Comparison of ENCODE assay signal across 11 mouse cellular contexts in the genomic region with DNA sequence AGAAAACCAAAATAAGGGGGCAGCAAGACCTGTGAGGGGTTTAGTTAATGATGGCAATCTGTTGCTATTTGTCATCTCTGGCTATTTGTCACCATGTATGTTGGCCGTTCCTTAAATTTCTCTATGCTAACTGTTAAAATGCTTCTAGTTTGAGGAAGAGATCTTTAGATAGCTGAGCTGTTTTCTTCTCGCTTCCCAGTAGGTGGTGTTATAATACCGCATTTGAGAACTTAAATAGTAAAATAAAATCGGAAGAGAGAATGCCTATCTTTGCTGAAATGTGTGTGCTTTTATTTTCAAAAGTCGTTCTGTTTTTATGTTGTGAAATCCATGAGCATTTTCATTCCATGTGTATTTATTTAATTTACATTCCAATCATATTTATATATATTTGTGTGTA.
A peak's percentile ranks its signal among the peaks of the same experiment; 100 is the strongest.
DNase-seq lines count a peak whose midpoint lies in the region; ATAC-seq and TF ChIP-seq lines count a peak whose summit lies in the region.
"Had no signal": no experiment of that assay in that cellular context is flagged by ENCODE, and none has a peak within 500 bp of the region (broad histone marks: within the 10 kb centered on the region; RNA-seq: fewer than 3 reads in every experiment).

No protein-coding gene starts in this region.

- TF ChIP-seq CTCF in lung, postnatal 0 days (IDR thresholded peaks at IDR 0.05) = peak; percentile 67

- no peaks in the 10 kb centered on the region for H3K9me3 ChIP-seq in embryonic facial prominence, embryonic 11.5 days (replicated peaks; ENCODE audit: control insufficient read depth, low read length)
- H3K9me3 ChIP-seq in embryonic facial prominence, embryonic 10.5 days = no peaks in the 10 kb centered on the region
- H3K9me3 ChIP-seq in lung, postnatal 0 days (ENCODE audit: low read length) = no peaks in the 10 kb centered on the region
- H3K9me3 ChIP-seq: limb, embryonic 15.5 days; neural tube, embryonic 12.5 days had no signal

- WGBS in embryonic facial prominence, embryonic 11.5 days = 50% methylated on average over 5 of the region's 5 CpGs
- 44% methylated on average over 5 of the region's 5 CpGs for WGBS in embryonic facial prominence, embryonic 10.5 days
- 21% methylated on average over 5 of the region's 5 CpGs for WGBS in lung, postnatal 0 days

- no peak overlapping the region for H3K9ac ChIP-seq in embryonic facial prominence, embryonic 11.5 days (replicated peaks; ENCODE audit: low read length)
- H3K9ac ChIP-seq in lung, postnatal 0 days (replicated peaks; ENCODE audit: low read depth) = no peak overlapping the region
- H3K9ac ChIP-seq: limb, embryonic 15.5 days; neural tube, embryonic 12.5 days had no signal

- DNase-seq in embryonic facial prominence, embryonic 11.5 days (ENCODE audit: low spot score) = peak; percentile 68
- no peak for DNase-seq in embryonic facial prominence, embryonic 10.5 days (ENCODE audit: low spot score)
- peak; percentile 73 for DNase-seq in lung, postnatal 0 days (ENCODE audit: low spot score)
- DNase-seq in lung, postnatal 4 days = no peak
- peak; percentile 62 for DNase-seq in telencephalon, adult 2 months (ENCODE audit: low read depth, low spot score)
- no peak for DNase-seq in thymus, postnatal 25 days
- DNase-seq in right cerebral cortex, adult 2 months (ENCODE audit: low spot score in 2 of 2) = no peak
- DNase-seq: kidney, postnatal 4 days had no signal

- H3K27ac ChIP-seq in embryonic facial prominence, embryonic 11.5 days (replicated peaks; ENCODE audit: low read depth, low read length) = no peak overlapping the region
- no peak overlapping the region for H3K27ac ChIP-seq in embryonic facial prominence, embryonic 10.5 days (replicated peaks)
- H3K27ac ChIP-seq in lung, postnatal 0 days (ENCODE audit: low read length) = no peak overlapping the region
- H3K27ac ChIP-seq: limb, embryonic 15.5 days; neural tube, embryonic 12.5 days had no signal

- H3K4me1 ChIP-seq in embryonic facial prominence, embryonic 11.5 days (ENCODE audit: control insufficient read depth, insufficient read depth, low read length) = no peaks in the 10 kb centered on the region
- H3K4me1 ChIP-seq in embryonic facial prominence, embryonic 10.5 days = no peaks in the 10 kb centered on the region
- H3K4me1 ChIP-seq in lung, postnatal 0 days (ENCODE audit: insufficient read depth, low read depth, low read length) = no peaks in the 10 kb centered on the region

- H3K4me3 ChIP-seq in embryonic facial prominence, embryonic 11.5 days (ENCODE audit: low read depth, low read length) = no peak overlapping the region
- H3K4me3 ChIP-seq in embryonic facial prominence, embryonic 10.5 days = no peak overlapping the region
- H3K4me3 ChIP-seq in lung, postnatal 0 days (ENCODE audit: low read depth, low read length) = no peak overlapping the region
- H3K4me3 ChIP-seq: limb, embryonic 15.5 days; neural tube, embryonic 12.5 days had no signal

- TF ChIP-seq EP300 in lung, postnatal 0 days (IDR thresholded peaks at IDR 0.05) = no peak

- ATAC-seq in embryonic facial prominence, embryonic 11.5 days (replicated peaks; ENCODE audit: insufficient number of reproducible peaks, low FRiP score, low TSS enrichment, low read depth) = no peak
- no peak for ATAC-seq in lung, postnatal 0 days
- ATAC-seq in megakaryocyte, adult 5-6 weeks (ENCODE audit: poor library complexity, severe bottlenecking) = peak; percentile 75

- H3K27me3 ChIP-seq in embryonic facial prominence, embryonic 11.5 days (ENCODE audit: control insufficient read depth, insufficient read depth, low read length) = no peaks in the 10 kb centered on the region
- no peaks in the 10 kb centered on the region for H3K27me3 ChIP-seq in embryonic facial prominence, embryonic 10.5 days (replicated peaks; ENCODE audit: low read depth, poor library complexity, severe bottlenecking)
- H3K27me3 ChIP-seq in lung, postnatal 0 days (replicated peaks; ENCODE audit: insufficient read depth, low read length) = no peaks in the 10 kb centered on the region
- H3K27me3 ChIP-seq: limb, embryonic 15.5 days; neural tube, embryonic 12.5 days had no signal

- H3K36me3 ChIP-seq in embryonic facial prominence, embryonic 11.5 days (replicated peaks; ENCODE audit: control insufficient read depth, insufficient read depth, low read depth, low read length) = no peaks in the 10 kb centered on the region
- no peaks in the 10 kb centered on the region for H3K36me3 ChIP-seq in embryonic facial prominence, embryonic 10.5 days (replicated peaks)
- H3K36me3 ChIP-seq in lung, postnatal 0 days (ENCODE audit: insufficient read depth, low read length) = no peaks in the 10 kb centered on the region
- H3K36me3 ChIP-seq: limb, embryonic 15.5 days; neural tube, embryonic 12.5 days had no signal

- no peak overlapping the region for H3K4me2 ChIP-seq in embryonic facial prominence, embryonic 11.5 days (ENCODE audit: low read depth, low read length)
- H3K4me2 ChIP-seq in lung, postnatal 0 days (replicated peaks; ENCODE audit: low read depth, low read length) = no peak overlapping the region
- H3K4me2 ChIP-seq: limb, embryonic 15.5 days; neural tube, embryonic 12.5 days had no signal

Comparison
In these comparisons a context has a peak if more than half of its experiments do, and no peak if none do; other contexts are left out.
1. DNase-seq: peak in embryonic facial prominence, embryonic 11.5 days (single experiment), lung, postnatal 0 days (single experiment) and telencephalon, adult 2 months (single experiment); none in embryonic facial prominence, embryonic 10.5 days (single experiment), lung, postnatal 4 days (0 of 2), thymus, postnatal 25 days (single experiment) and right cerebral cortex, adult 2 months (0 of 2).